Comparison of ENCODE assay signal across 15 mouse cellular contexts in the genomic region with DNA sequence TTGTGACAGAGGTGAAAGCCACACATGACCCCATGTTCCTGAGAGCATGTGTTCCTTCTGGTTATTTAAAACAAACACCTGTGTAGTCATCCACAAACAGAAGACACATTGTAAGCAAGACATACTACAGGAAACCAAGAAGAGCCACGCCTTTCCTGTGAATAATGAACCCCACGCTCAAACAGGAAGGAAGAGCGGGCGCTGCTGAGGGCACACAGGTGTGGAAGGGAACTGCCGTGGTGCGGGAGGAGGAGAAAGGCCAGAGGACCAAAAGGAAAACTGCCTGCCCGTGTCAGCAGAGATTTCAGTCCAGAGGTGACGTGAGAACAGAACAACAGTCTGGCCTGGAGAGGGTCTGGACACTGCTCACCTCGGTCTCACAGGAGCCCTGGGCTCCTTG. TPM values are rescaled to one million over a fixed set of nuclear protein-coding genes. Genes with fewer than 3 reads are reported as not detected.
DNase-seq lines count a peak whose midpoint lies in the region; ATAC-seq and TF ChIP-seq lines count a peak whose summit lies in the region.
"Had no signal": no experiment of that assay in that cellular context is flagged by ENCODE, and none has a peak within 500 bp of the region (broad histone marks: within the 10 kb centered on the region; RNA-seq: fewer than 3 reads in every experiment).

No protein-coding gene starts in this region.

- no peak overlapping the region for H3K27ac ChIP-seq in lung, postnatal 0 days (ENCODE audit: low read length)
- H3K27ac ChIP-seq: embryonic facial prominence, embryonic 15.5 days; hindbrain, embryonic 12.5 days; limb, embryonic 12.5 days; lung, embryonic 15.5 days had no signal

- no peak overlapping the region for H3K4me2 ChIP-seq in lung, postnatal 0 days (replicated peaks; ENCODE audit: low read depth, low read length)
- H3K4me2 ChIP-seq: embryonic facial prominence, embryonic 15.5 days; hindbrain, embryonic 12.5 days; limb, embryonic 12.5 days; lung, embryonic 15.5 days had no signal

- DNase-seq in lung, postnatal 0 days (ENCODE audit: low spot score), result peak; percentile 19
- DNase-seq in lung, adult 18-20 months, result no peak
- DNase-seq in natural killer cell, adult 2 months (ENCODE audit: low spot score in 2 of 2), result peak; percentile 50 to 71
- DNase-seq in thymus, postnatal 25 days, result peak; percentile 80
- no peak for DNase-seq in layer of hippocampus, adult 18-20 months (ENCODE audit: low spot score in 2 of 2)
- no peak for DNase-seq in adrenal gland, adult 18-20 months (ENCODE audit: low spot score in 2 of 2)
- no peak for DNase-seq in urinary bladder, adult 18-20 months (ENCODE audit: low spot score in 2 of 2)
- DNase-seq: forebrain, postnatal 0 days; layer of hippocampus, postnatal 36 days had no signal

- TF ChIP-seq CTCF in lung, postnatal 0 days (IDR thresholded peaks at IDR 0.05), result no peak

- ATAC-seq in lung, postnatal 0 days, result peak; percentile 33
- peak; percentile 83 for ATAC-seq in activated CD4-positive, CD25-positive, alpha-beta regulatory T cell, adult 4 months
- ATAC-seq: forebrain, postnatal 0 days; midbrain, embryonic 16.5 days had no signal

- WGBS in lung, postnatal 0 days, result 56% methylated on average over 9 of the region's 9 CpGs

- H3K4me3 ChIP-seq in lung, postnatal 0 days (ENCODE audit: low read depth, low read length), result no peak overlapping the region
- H3K4me3 ChIP-seq: embryonic facial prominence, embryonic 15.5 days; hindbrain, embryonic 12.5 days; limb, embryonic 12.5 days; lung, embryonic 15.5 days had no signal

- H3K27me3 ChIP-seq in lung, postnatal 0 days (replicated peaks; ENCODE audit: insufficient read depth, low read length), result no peaks in the 10 kb centered on the region
- H3K27me3 ChIP-seq: embryonic facial prominence, embryonic 15.5 days; hindbrain, embryonic 12.5 days; limb, embryonic 12.5 days; lung, embryonic 15.5 days had no signal

- H3K9ac ChIP-seq in lung, postnatal 0 days (replicated peaks; ENCODE audit: low read depth), result no peak overlapping the region
- H3K9ac ChIP-seq: embryonic facial prominence, embryonic 15.5 days; forebrain, postnatal 0 days; hindbrain, embryonic 12.5 days; limb, embryonic 12.5 days; lung, embryonic 15.5 days had no signal

- peak; percentile 62; the same call in 1 of the 2 replicates for TF ChIP-seq EP300 in lung, postnatal 0 days (IDR thresholded peaks at IDR 0.05)

- no peaks in the 10 kb centered on the region for H3K4me1 ChIP-seq in lung, postnatal 0 days (ENCODE audit: insufficient read depth, low read depth, low read length)
- H3K4me1 ChIP-seq: embryonic facial prominence, embryonic 15.5 days; hindbrain, embryonic 12.5 days; limb, embryonic 12.5 days; lung, embryonic 15.5 days had no signal

- H3K36me3 ChIP-seq in lung, postnatal 0 days (ENCODE audit: insufficient read depth, low read length), result no peaks in the 10 kb centered on the region

- no peaks in the 10 kb centered on the region for H3K9me3 ChIP-seq in lung, postnatal 0 days (ENCODE audit: low read length)
- H3K9me3 ChIP-seq: embryonic facial prominence, embryonic 15.5 days; hindbrain, embryonic 12.5 days; limb, embryonic 12.5 days; lung, embryonic 15.5 days had no signal

RNA-seq across cellular contexts. Expression of a gene that starts 20.8 kb away (rescaled TPM):
- polyA plus RNA-seq in lung, postnatal 0 days (2015; fragmentation: Nextera tagmentation; extraction: Ambion mirVana), result 24.0 and 30.7 TPM in 2 replicates
- 10 to 100 TPM; 31.1 to 42.0 TPM for polyA plus RNA-seq in activated CD4-positive, CD25-positive, alpha-beta regulatory T cell, adult 4 months (2017; shearing (Covaris generic))
- 10 to 100 TPM; 41.3 to 41.6 TPM for total RNA-seq in layer of hippocampus, adult 18-20 months (2021)
- 10 to 100 TPM; 33.0 to 44.0 TPM for total RNA-seq in adrenal gland, adult 18-20 months (2021)

RNA-seq across cellular contexts. Expression of a gene that starts 20.9 kb away (rescaled TPM):
- polyA plus RNA-seq in lung, postnatal 0 days (2015; fragmentation: Nextera tagmentation; extraction: Ambion mirVana), result 14.6 and 15.0 TPM in 2 replicates
- 10 to 100 TPM; 19.8 to 21.9 TPM for polyA plus RNA-seq in activated CD4-positive, CD25-positive, alpha-beta regulatory T cell, adult 4 months (2017; shearing (Covaris generic))
- total RNA-seq in layer of hippocampus, adult 18-20 months (2021), result 10 to 100 TPM; 12.0 to 12.8 TPM
- total RNA-seq in adrenal gland, adult 18-20 months (2021), result 1 to 10 TPM; 9.2 to 9.4 TPM

RNA-seq across cellular contexts. Expression of a gene that starts 37.9 kb away (rescaled TPM):
- 25.2 and 26.0 TPM in 2 replicates for polyA plus RNA-seq in lung, postnatal 0 days (2015; fragmentation: Nextera tagmentation; extraction: Ambion mirVana)
- polyA plus RNA-seq in activated CD4-positive, CD25-positive, alpha-beta regulatory T cell, adult 4 months (2017; shearing (Covaris generic)), result 1 to 10 TPM in 1 of 2 experiments, under 1 TPM in 1; 0.82 to 1.3 TPM
- 10 to 100 TPM; 72.1 to 76.9 TPM for total RNA-seq in layer of hippocampus, adult 18-20 months (2021)
- 10 to 100 TPM; 27.4 to 34.7 TPM for total RNA-seq in adrenal gland, adult 18-20 months (2021)

RNA-seq across cellular contexts. Expression of a gene that starts 50.6 kb away (rescaled TPM):
- 3.0 and 3.9 TPM in 2 replicates for polyA plus RNA-seq in lung, postnatal 0 days (2015; fragmentation: Nextera tagmentation; extraction: Ambion mirVana)
- 1 to 10 TPM in 1 of 2 experiments, under 1 TPM in 1; 0.50 to 1.1 TPM for polyA plus RNA-seq in activated CD4-positive, CD25-positive, alpha-beta regulatory T cell, adult 4 months (2017; shearing (Covaris generic))
- 1 to 10 TPM; 1.0 to 1.1 TPM for total RNA-seq in layer of hippocampus, adult 18-20 months (2021)
- total RNA-seq in adrenal gland, adult 18-20 months (2021), result under 1 TPM in 1 of 2 experiments, not detected in 1; 0.90 TPM

Comparison
In these comparisons a context has a peak if more than half of its experiments do, and no peak if none do; other contexts are left out.
1. DNase-seq: peak in lung, postnatal 0 days (single experiment), natural killer cell, adult 2 months (2 of 2) and thymus, postnatal 25 days (single experiment); none in lung, adult 18-20 months (0 of 2), layer of hippocampus, adult 18-20 months (0 of 2), adrenal gland, adult 18-20 months (0 of 2) and urinary bladder, adult 18-20 months (0 of 2).